Mouse (Mus musculus): ENCODE results near the gene Mex3a. TPM values are rescaled to one million over a fixed set of nuclear protein-coding genes. Genes with fewer than 3 reads are reported as not detected.

The Mex3a gene
- total and polyA plus RNA-seq, 3 experiments, result 1.1 to 4.9 (median 2.5) TPM

DNA sequence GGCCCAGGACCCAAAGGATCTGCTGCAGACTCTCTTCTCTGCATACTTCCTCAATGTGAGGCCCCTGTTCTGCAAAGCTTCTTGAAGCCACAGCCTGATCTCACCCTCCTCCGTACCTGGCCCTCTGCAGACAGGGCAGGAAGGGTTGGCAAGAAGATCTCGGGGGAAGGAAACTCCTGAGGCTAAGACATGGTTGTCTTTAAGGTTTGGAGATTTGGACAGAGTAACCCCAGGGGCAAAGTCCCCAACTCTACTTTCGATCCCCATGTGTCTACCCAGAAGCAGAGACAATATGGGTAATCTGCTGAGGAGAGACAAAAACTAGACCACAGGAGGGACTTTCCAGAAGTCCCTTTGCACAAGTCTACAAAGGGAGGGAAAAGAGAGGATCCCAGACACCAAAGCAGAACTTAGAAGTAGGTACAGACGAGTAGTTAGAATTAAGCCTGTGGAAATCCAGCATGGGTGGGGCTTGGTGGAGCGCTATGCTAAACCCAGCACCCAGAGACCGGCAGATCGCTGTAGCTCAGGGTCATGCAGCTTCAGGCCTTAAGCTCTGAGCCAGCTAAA lies 18.6 kb upstream of the Mex3a start:
- H3K4me3 ChIP-seq (replicated peaks in 1 of 3; ENCODE audit: low read depth in 2 of 3, low read length in 2 of 3, poor library complexity in 1 of 3), result peak overlapping the region in 1 of 3 experiments; percentile 14
- dilution Hi-C loops (cut with MboI; ENCODE audit: extremely low pct_ligation_motif_present, extremely low pct_unique_long_range_greater_than_20kb, low sequenced_read_pairs), result no loop called here
- in situ Hi-C loops (cut with MboI; ENCODE audit: low pct_ligation_motif_present, low pct_unique_long_range_greater_than_20kb, low sequenced_read_pairs), result no loop called here

DNA sequence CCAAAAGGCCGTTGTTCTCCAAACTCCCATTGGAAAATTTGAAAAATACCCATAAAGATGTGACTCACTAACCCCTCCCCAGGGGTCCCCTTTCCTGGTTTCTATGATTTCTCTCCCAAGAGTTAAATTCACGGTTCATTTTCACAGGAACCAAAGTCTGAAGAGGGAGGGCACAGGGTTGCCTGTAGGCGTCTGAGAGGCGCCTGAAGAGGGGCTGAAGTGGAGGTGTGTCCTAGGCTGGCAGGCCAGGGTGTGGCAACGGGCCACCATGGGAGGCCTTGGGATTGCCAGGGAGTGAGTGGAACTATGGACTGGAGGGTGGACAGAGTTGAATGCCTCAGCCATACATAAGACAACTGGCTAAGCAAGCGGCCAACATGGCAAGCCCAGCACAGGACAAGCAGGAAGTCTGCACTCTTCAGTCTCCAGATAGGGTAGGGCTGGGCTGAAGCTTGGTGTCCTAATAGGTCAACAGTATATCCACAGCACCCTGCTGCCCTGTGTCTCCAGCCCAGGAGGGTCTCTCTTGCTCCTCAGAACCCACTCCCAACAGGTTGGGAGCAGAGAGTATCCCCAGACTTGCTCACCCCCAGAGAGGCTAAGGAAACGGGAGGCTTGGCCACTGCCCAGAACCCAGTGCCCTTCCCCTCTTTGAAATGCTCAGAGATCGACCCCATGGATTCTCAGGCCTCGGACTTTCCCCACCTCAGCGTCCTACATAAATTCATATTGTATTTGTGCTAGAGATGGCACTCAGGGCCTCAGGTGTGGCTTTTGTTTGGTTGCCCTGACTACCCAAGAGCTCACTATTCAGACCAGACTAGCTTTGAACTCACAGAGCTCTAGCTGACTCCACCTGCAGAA lies 17.7 kb upstream of the Mex3a start:
- TF ChIP-seq MAX (IDR thresholded peaks at IDR 0.05; ENCODE audit: low read length) (peak; percentile 6; the same call in 1 of the 2 replicates), TCF12 (IDR thresholded peaks at IDR 0.05; ENCODE audit: low read depth, low read length) (no peak), RCOR1 (conservative IDR thresholded peaks at IDR 0.05; ENCODE audit: low read depth, low read length) (no peak), PAX5 (IDR thresholded peaks at IDR 0.05; ENCODE audit: low read length) (no peak), SIN3A (IDR thresholded peaks at IDR 0.05; ENCODE audit: low read length) (0 out of 2 replicates have a peak, but pooled peaks have one; percentile 1)
- dilution Hi-C loops (cut with MboI; ENCODE audit: extremely low pct_ligation_motif_present, extremely low pct_unique_long_range_greater_than_20kb, low sequenced_read_pairs), result no loop called here
- peaks cover 31 to 59% of the 10 kb centered on the region in 2 experiments for H3K4me1 ChIP-seq (ENCODE audit: control insufficient read depth in 1 of 2, insufficient read depth in 2 of 2)
- no peaks in the 10 kb centered on the region for H3K36me3 ChIP-seq (replicated peaks in 1 of 2; ENCODE audit: control insufficient read depth in 1 of 2, insufficient read depth in 1 of 2, low read length in 1 of 2)
- in situ Hi-C loops (cut with MboI; ENCODE audit: low pct_ligation_motif_present, low pct_unique_long_range_greater_than_20kb, low sequenced_read_pairs), result no loop called here
- no peaks in the 10 kb centered on the region for H3K9me3 ChIP-seq (replicated peaks; ENCODE audit: low read length)
- peak overlapping the region; percentile 77 for H3K4me2 ChIP-seq (ENCODE audit: insufficient read depth, low read depth, poor library complexity, severe bottlenecking)
- H3K4me3 ChIP-seq (replicated peaks in 1 of 3; ENCODE audit: low read depth in 2 of 3, low read length in 2 of 3, poor library complexity in 1 of 3), result peak overlapping the region in 1 of 3 experiments; percentile 14
- DNase-seq (ENCODE audit: extremely low read depth), result no peak
- H3K27ac ChIP-seq (ENCODE audit: insufficient read depth, low read depth), result peak overlapping the region; percentile 86
- peak overlapping the region; percentile 40 for H3K9ac ChIP-seq (ENCODE audit: insufficient read depth, low read depth)
- no peaks in the 10 kb centered on the region for H3K79me2 ChIP-seq (replicated peaks; ENCODE audit: control insufficient read depth, extremely low read depth, insufficient read depth, poor library complexity, severe bottlenecking)
- H3K27me3 ChIP-seq (replicated peaks), result peaks cover 13% of the 10 kb centered on the region

More for the DNA sequence above, 18.6 kb upstream of the Mex3a start:
- Histone ChIP-seq H3K36me3 (replicated peaks in 1 of 2; ENCODE audit: control insufficient read depth in 1 of 2, insufficient read depth in 1 of 2, low read length in 1 of 2) (no peaks in the 10 kb centered on the region), H3K27ac (ENCODE audit: insufficient read depth, low read depth) (peak overlapping the region; percentile 86), H3K9me3 (replicated peaks; ENCODE audit: low read length) (no peaks in the 10 kb centered on the region), H3K4me1 (ENCODE audit: control insufficient read depth in 1 of 2, insufficient read depth in 2 of 2) (peaks cover 31 to 67% of the 10 kb centered on the region in 2 experiments), H3K79me2 (replicated peaks; ENCODE audit: control insufficient read depth, extremely low read depth, insufficient read depth, poor library complexity, severe bottlenecking) (no peaks in the 10 kb centered on the region), H3K4me2 (ENCODE audit: insufficient read depth, low read depth, poor library complexity, severe bottlenecking) (peak overlapping the region; percentile 77), H3K27me3 (replicated peaks) (peaks cover 13% of the 10 kb centered on the region), H3K9ac (ENCODE audit: insufficient read depth, low read depth) (peak overlapping the region; percentile 40)
- DNase-seq (ENCODE audit: extremely low read depth), result peak; percentile 76
- TF ChIP-seq POLR2A (IDR thresholded peaks at IDR 0.05; ENCODE audit: low read depth, low read length), result peak; percentile 42; the same call in 1 of the 2 replicates
- TF ChIP-seq JUN (IDR thresholded peaks at IDR 0.05; ENCODE audit: insufficient read depth, low read depth, low read length), result no peak
- no peak for TF ChIP-seq POLR2AphosphoS2 (IDR thresholded peaks at IDR 0.05; ENCODE audit: low read depth, low read length)
- 0 out of 2 replicates have a peak, but pooled peaks have one; percentile 4 for TF ChIP-seq MXI1 (IDR thresholded peaks at IDR 0.05; ENCODE audit: low read depth, low read length)
- TF ChIP-seq PAX5 (IDR thresholded peaks at IDR 0.05; ENCODE audit: low read length), result no peak
- TF ChIP-seq NELFE (IDR thresholded peaks at IDR 0.05; ENCODE audit: low read depth, low read length), result no peak
- TF ChIP-seq MAFK (IDR thresholded peaks at IDR 0.05; ENCODE audit: insufficient replicate concordance, low read length), result peak; percentile 5; the same call in 1 of the 2 replicates
- peak; percentile 75 for TF ChIP-seq ETS1 (conservative IDR thresholded peaks at IDR 0.05; ENCODE audit: low read depth, low read length)
- TF ChIP-seq BHLHE40 (IDR thresholded peaks at IDR 0.05; ENCODE audit: low read depth, low read length), result peak; percentile 26; the same call in 1 of the 2 replicates
- no peak for TF ChIP-seq USF1 (IDR thresholded peaks at IDR 0.05; ENCODE audit: low read depth, low read length)
- TF ChIP-seq UBTF (IDR thresholded peaks at IDR 0.05; ENCODE audit: low read depth, low read length), result 0 out of 2 replicates have a peak, but pooled peaks have one; percentile 35
- no peak for TF ChIP-seq CTCF (conservative IDR thresholded peaks at IDR 0.05 in 1 of 2, IDR thresholded peaks at IDR 0.05 in 1 of 2; ENCODE audit: low read depth in 2 of 2, low read length in 2 of 2)
- peak; percentile 60 for TF ChIP-seq EP300 (IDR thresholded peaks at IDR 0.05; ENCODE audit: low read length)
- no peak for TF ChIP-seq ZC3H11A (IDR thresholded peaks at IDR 0.05; ENCODE audit: low read depth, low read length)
- no peak for TF ChIP-seq SMC3 (IDR thresholded peaks at IDR 0.05; ENCODE audit: low read depth, low read length)
- no peak for TF ChIP-seq ZKSCAN1 (IDR thresholded peaks at IDR 0.05; ENCODE audit: borderline replicate concordance, low read depth, low read length)
- TF ChIP-seq USF2 (conservative IDR thresholded peaks at IDR 0.05; ENCODE audit: low read depth, low read length), result no peak
- peak; percentile 57; the same call in 1 of the 2 replicates for TF ChIP-seq MAX (IDR thresholded peaks at IDR 0.05; ENCODE audit: low read length)
- 0 out of 2 replicates have a peak, but pooled peaks have one; percentile 21 for TF ChIP-seq SIN3A (IDR thresholded peaks at IDR 0.05; ENCODE audit: low read length)
- peak; percentile 30; the same call in 1 of the 2 replicates for TF ChIP-seq TCF12 (IDR thresholded peaks at IDR 0.05; ENCODE audit: low read depth, low read length)
- TF ChIP-seq ZMIZ1 (IDR thresholded peaks at IDR 0.05; ENCODE audit: low read depth, low read length), result no peak
- no peak for TF ChIP-seq ZNF384 (IDR thresholded peaks at IDR 0.05; ENCODE audit: low read depth, low read length)
- TF ChIP-seq MEF2A (IDR thresholded peaks at IDR 0.05; ENCODE audit: borderline replicate concordance, low read depth, low read length), result no peak
- no peak for TF ChIP-seq CHD2 (IDR thresholded peaks at IDR 0.05; ENCODE audit: low read length)
- TF ChIP-seq RCOR1 (conservative IDR thresholded peaks at IDR 0.05; ENCODE audit: low read depth, low read length), result no peak
- TF ChIP-seq E2F4 (IDR thresholded peaks at IDR 0.05; ENCODE audit: insufficient replicate concordance, low read depth, low read length), result no peak
- no peak for TF ChIP-seq CHD1 (IDR thresholded peaks at IDR 0.05; ENCODE audit: low read depth, low read length)
- no peak for TF ChIP-seq JUND (conservative IDR thresholded peaks at IDR 0.05; ENCODE audit: low read depth, low read length)
- TF ChIP-seq KAT2A (IDR thresholded peaks at IDR 0.05; ENCODE audit: insufficient replicate concordance, low read length), result no peak
- TF ChIP-seq IRF4 (IDR thresholded peaks at IDR 0.05; ENCODE audit: low read depth, low read length), result peak; percentile 31; the same call in 1 of the 2 replicates
- TF ChIP-seq ELF1 (IDR thresholded peaks at IDR 0.05; ENCODE audit: low read depth, low read length), result peak; percentile 61
- no peak for TF ChIP-seq MAZ (IDR thresholded peaks at IDR 0.05; ENCODE audit: low read depth, low read length)

All from CH12.LX (cell line).